Mouse (Mus musculus) layer of hippocampus, adult 9-11 months (tissue): Measurements from ENCODE around the gene Plekhh3.
"Not testable (repeated sequence)": the region's sequence is repeated elsewhere in the genome, so short reads cannot be mapped to it uniquely, and the experiment has no call there.

Source experiments
- DNase-seq: peaks from one replicate; pipeline ENCODE4 v3.0.0; 2022

Plekhh3 gene

GRCm38 (mm10) chr11:101146377-101146776, 24.8 kb downstream of the Plekhh3 start:
- DNase-seq = no peak

DNA sequence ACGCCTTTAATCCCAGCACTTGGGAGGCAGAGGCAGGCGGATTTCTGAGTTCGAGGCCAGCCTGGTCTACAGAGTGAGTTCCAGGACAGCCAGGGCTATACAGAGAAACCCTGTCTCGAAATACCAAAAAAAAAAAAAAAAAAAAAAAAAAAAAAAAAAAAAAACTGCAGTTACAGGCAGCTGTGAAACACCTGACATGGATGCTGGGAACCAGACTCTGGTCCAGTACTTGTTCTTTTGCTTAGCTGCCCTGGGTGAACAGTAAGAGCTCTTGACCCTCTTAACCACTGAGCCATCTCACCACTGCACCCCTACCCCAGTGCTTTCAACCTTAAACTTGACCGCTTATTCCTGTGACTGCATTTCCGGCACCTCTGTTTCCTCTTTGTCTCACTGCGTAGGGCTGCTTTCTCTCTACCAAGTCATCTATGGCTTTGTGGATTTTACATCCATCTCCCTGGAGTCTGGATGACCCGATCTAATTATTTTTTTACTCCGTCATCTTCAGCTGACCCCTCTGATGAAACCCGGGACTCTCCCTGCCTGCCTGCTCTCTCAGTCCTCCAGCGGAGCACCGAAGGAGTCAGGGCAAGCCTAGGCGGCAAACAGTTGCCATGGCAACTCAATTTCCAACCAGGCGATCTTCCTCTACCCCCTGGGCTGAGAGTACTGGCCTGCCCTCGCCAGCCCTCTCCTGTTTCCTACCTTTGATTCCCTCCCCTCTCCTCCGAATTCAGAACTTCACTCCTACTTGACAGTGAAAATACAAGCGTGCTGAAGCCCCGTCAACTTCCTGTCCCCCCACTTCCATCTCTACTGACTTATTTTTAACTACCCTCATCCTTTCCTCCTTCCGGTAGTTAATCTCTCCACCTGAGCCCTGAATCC, 27.6 kb downstream of the Plekhh3 start:
- DNase-seq = peak; percentile 53

DNA sequence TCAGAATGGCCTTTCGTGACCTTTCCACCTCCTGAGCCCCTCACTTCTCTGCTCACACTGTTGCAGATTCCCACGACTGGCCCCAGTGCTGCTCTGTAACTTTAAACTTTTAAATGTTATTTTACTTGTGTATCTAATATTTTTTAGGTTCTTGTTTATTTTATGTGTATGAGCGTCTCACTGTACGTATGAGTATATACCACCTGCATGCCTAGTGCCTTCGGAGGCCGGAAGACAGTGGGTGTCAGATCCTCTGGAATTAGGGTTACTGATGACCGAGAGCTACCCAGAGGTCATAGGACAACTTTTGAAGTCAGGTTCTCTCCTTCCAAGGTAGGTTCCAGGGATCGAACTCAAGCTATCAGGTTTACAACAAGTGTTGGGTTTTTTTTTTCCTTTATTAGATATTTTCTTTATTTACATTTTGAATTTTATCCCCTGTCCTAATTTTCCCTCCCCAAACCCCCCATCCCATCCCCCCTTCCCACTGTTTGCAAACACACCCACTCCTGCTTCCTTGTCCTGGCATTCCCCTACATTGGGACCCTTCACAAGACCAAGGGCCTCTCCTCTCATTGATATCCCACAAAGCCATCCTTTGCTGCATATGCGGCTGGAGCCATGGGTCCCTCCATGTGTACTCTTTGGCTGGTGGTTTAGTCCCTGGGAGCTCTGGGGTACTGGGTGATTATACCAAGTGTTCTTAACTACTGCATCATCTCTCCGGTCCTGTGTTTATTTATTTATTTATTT, 28.8 kb downstream of the Plekhh3 start:
- DNase-seq = no peak

GRCm38 (mm10) chr11:101141088-101141487, 30.1 kb downstream of the Plekhh3 start:
- DNase-seq = no peak

GRCm38 (mm10) chr11:101140164-101140819, 30.9 kb downstream of the Plekhh3 start:
- no peak for DNase-seq

GRCm38 (mm10) chr11:101138536-101139181, 32.5 kb downstream of the Plekhh3 start:
- DNase-seq = no peak

DNA sequence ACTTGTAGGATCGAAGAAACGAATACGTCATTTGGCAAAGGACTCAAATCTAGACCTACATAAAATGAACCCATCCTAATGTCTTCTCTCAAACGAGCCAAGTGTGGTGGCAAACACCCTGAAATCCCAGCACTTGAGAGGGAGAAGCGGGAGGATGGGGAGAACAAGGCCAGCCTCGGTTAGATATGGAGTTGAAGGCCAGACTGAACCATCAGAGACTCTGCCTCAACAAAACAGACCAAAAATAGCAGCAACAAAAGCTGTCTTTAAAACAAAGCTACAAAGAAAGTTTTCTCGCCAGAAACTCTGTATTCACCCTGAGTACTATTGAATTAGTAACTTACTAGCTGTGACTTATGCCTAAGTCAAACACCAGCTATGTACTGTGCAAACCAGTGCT, 34.2 kb downstream of the Plekhh3 start:
- no peak for DNase-seq

- DNase-seq = peak; percentile 39
These were observed 36.8 kb downstream of the Plekhh3 start for GRCm38 (mm10) chr11:101134217-101134865.

- no peak for DNase-seq
These were observed 38.1 kb downstream of the Plekhh3 start for GRCm38 (mm10) chr11:101133037-101133436.

DNA sequence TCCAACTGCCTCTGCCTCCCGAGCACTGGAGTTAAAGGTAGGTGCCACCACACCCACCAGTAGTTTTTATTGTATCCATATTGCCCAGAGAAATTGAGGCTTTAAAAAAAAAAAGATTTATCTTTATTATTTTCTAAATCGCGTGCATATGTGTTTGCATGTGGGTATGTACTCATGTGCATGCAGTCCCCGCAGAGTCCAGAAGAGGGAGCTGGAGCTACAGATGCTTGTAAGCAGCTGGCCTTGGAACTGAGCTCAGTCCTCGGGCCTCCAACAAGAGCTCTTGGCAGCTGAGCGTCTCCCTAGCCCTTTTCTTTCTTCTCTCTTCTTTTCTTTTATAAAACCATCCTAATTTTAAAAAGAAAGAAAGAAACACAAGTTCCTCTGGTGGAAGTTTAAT, 39.5 kb downstream of the Plekhh3 start:
- no peak for DNase-seq

- peak; percentile 50 for DNase-seq
These were observed 40.0 kb downstream of the Plekhh3 start for GRCm38 (mm10) chr11:101131187-101131586.

DNA sequence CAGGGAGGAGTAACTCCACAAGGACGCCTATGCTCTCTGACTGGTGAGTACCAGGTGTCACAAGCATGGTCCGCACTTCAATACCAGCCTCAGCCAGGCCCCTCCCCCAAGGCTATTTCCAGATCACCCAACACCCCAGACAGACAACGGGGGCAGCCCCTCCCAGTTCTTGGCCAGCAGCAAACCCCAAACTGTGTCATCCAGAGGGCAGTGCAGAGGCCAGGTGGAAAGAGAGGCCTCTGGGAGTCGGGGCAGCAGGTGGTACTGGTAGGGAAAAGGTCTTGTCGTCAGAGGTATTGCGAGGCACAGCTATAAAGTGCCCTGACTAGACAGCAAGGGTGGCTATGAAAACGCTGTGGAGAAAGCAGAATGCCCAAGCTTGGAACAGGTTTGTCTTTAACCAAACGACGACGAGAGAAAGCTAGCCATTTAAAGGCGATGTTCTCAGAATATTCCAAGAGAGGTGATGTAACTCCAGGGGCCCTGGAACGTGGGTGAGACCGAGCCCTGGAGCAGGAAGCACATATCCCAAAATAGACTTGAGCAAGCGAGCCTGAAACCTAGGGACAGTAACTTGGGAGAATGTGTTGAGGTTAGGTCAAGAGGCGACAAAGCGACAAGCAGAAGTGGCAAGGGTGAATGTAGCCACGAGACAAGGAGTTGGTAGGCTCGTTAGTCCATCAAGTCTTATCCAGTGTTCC, 40.9 kb downstream of the Plekhh3 start:
- no peak for DNase-seq

- no peak for DNase-seq
These were observed 42.1 kb downstream of the Plekhh3 start for GRCm38 (mm10) chr11:101128996-101129577.

DNA sequence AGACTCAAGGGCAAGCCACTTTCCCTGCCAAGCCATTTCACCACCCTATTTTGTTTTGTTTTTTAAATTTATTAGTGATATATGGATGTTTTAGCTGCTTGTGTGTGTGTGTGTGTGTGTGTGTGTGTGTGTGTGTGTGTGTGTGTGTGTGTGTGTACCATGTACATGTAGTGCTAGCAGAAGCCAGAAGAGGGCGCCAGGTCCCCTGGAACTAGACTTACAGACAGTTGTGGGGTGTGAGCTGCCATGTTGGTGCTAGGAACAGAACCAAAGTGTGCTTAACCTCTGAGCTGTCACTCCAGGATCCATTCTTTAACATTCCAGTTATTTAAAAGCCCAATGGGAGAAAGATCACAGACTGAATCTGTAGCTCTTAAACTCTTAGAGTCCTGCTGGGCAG, 44.1 kb downstream of the Plekhh3 start:
- no peak for DNase-seq

DNA sequence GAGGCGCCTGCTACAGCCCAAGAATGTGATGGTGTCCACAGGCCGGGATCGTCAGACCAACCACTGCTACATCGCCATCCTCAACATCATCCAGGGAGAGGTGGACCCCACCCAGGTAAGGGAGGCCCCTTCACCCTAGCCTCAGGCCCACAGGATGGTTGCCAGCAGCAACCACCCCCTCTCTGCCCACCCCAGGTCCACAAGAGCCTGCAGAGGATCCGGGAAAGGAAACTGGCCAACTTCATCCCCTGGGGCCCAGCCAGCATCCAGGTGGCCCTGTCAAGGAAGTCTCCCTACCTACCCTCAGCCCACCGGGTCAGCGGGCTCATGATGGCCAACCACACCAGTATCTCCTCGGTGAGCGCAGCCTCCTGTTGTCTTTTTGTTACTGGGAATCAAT, 46.1 kb downstream of the Plekhh3 start:
- not testable (repeated sequence) for DNase-seq

DNA sequence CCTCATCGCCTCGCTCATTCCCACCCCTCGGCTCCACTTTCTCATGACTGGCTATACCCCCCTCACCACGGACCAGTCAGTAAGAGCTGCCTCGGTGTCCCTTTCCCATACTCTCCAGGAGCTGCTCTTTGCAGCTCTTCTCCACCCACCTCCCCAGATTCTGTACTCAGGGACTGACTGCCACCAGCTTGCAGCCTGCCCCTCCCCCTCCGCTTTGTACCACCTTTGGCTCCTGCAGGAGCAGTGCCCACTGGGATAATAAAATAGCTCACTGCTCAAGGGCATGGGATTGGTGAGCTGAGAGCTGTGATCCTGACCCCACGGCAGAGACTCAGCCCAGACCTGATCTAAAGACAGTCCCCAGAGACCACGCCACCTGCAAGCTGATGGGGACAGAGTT, 46.7 kb downstream of the Plekhh3 start:
- DNase-seq = not testable (repeated sequence)

DNA sequence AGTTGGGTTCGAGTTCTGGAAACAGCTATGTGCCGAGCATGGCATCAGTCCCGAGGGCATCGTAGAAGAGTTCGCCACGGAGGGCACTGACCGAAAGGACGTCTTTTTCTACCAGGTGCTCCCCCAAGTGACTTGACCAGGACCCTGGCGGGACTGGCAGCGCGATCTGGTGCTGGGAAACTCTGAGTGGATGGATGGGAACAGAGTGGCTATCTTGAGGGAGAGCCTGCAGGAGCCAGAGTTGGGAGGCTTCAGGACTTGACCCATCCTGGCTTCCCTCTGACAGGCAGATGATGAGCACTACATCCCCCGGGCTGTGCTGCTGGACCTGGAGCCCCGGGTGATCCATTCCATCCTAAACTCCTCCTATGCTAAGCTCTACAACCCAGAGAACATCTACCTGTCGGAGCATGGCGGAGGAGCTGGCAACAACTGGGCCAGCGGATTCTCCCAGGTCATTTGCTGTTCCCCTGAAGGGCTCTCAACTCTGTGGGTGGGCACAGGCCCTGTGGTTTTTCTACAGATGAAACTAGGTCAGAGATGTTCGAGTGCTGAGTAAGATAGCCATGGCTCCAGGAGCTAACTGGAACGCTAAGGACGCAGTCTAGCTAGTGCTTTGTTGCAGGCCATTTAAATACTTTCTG, 50.5 kb downstream of the Plekhh3 start:
- DNase-seq = no peak

DNA sequence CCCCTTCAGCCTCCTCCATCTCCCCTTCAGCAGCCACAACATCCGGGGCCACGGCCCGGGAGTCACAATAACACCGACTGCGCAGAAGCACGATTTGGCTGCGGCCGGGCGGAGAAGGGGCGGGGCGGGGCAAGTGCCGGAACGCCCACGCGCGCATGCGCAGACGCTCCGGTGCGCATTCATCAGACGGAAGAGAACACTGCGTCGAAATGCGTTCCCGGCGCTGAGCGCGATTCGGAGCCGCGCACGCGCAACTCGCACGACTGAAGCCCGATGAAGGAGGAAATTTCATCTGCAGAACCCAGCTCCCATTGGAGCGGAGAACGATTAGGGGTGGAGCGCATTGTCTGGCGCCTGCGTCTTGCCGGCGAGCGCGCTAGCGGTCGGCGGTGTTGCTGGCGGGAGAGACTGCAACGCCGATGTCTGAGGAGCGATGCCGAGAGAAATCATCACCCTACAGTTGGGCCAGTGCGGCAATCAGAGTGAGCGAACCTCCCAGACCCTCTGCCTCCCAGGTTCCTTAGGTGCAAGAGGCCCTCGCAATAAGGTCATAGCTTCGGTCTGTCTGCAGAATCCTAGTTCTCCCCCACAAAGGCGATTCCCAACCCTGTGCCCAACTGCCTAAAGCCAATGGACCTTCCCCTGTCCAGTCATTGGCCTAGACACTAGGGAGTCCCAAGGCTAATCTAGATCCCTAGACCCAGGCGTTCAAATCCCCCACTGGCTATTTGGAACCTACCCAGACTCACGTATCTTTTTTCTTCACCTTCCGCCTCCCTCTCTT, 51.2 kb downstream of the Plekhh3 start, which contains the start of the genes Retreg3 and Tubg1:
Gene Retreg3 (minus strand): TSS at position 133 of the 784 bp plus-strand sequence.
Gene Tubg1 (plus strand): TSS at position 178 of the 784 bp plus-strand sequence.
- peak; percentile 99 for DNase-seq

- no peak for DNase-seq
These were observed 51.9 kb downstream of the Plekhh3 start for GRCm38 (mm10) chr11:101119131-101119760.
